Mouse (Mus musculus) MN1 (cell line): ENCODE data around the gene Ccdc169.

Source experiments
- DNase-seq: peaks from one replicate; pipeline ENCODE4 v3.0.0-alpha.2; 2016; ENCODE audit warnings: low spot score

Ccdc169 gene

GRCm38 (mm10) chr3:55122336-55122870 is 14.7 kb upstream of the Ccdc169 start:
- peak; percentile 25 for DNase-seq

- DNase-seq: peak; percentile 51
Observed at GRCm38 (mm10) chr3:55123064-55123463, 14.1 kb upstream of the Ccdc169 start.

DNA sequence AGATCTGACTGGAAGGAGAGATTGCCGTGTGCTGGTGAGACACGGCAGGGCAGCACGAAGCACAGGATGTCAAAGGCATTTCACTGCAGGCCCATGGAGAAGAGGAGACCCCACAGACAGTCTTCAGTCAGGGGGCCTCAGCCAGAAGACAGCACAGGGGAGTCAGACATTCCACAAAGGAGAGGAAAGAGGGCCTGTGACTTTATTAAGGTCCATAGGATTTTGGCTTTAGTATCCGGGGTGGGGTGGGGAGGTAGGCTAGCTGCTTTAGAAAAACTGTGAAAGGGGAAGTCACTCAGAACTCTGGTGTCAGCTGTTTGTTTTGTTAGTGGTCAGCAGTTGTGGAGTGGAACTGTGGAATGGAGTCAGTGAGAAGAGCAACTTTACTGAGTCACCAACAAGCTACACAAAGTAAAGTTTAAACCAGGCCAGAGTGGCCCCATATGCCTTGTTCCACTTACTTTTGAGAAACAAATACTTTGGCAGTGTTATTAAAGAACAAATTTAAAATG is 7.9 kb upstream of the Ccdc169 start:
- DNase-seq: no peak

- no peak for DNase-seq
Observed at GRCm38 (mm10) chr3:55131576-55132233, 5.4 kb upstream of the Ccdc169 start.

GRCm38 (mm10) chr3:55139837-55140236 is 2.7 kb downstream of the Ccdc169 start:
- no peak for DNase-seq

GRCm38 (mm10) chr3:55141401-55141800 is 4.3 kb downstream of the Ccdc169 start:
- DNase-seq: no peak

GRCm38 (mm10) chr3:55144916-55145315 is 7.8 kb downstream of the Ccdc169 start:
- DNase-seq: no peak

DNA sequence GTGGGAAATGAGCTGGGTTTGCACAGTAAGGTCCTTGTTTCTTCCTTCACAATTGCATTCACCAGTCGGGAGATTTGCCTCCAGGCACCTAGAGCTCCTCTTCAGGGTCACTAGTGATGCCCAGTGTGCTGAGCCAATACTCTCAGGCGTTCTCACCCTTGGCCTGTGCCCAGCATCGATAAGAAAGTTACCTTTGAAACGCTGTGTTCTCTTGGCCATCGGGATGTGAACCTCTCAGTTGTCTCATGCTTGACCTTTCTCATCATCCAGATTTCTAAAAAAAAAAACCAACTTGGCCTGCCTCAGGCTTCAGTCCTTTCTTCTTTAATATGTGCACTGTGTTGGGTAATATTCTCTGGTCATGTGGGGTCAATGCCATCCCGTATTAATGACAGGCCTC is 9.3 kb downstream of the Ccdc169 start:
- no peak for DNase-seq

DNA sequence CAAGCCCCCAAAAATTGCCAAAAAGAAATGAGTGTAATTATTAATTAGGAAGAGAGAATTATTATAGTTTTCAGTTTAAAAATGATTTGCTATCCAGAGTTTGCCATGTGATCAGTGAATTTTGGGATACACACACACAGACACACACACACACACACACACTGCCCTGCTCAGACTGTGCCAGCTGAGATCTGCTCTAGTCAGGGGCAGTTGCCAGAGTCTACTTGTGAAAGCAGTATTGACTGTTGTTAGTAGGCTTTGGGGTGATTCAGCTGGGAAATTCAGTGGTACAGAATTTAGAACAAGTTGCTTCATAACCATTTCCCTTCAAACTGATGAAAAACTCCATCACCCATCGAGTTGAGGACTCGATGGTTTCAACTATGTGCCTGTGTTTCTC is 10.0 kb downstream of the Ccdc169 start:
- DNase-seq: no peak

DNA sequence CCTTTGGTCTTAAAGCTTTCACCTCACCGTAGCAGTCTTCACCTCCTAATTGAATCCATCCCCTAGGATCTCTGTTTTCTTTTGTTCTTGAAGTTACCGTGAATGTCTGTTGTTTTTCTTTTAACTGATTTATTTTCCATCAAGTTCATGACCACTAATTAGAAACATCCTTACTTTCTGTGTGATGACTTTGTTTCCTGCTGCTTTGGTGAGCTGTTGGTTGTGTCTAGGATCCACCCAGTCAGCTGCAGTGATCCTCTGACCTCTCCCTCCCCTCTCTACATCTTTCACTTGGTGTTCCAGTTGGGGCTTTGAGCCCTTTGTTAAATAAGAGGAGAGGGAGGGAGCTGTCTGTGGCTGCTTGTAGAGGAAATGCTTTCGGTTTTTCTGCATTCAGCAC is 11.0 kb downstream of the Ccdc169 start:
- DNase-seq: no peak

DNA sequence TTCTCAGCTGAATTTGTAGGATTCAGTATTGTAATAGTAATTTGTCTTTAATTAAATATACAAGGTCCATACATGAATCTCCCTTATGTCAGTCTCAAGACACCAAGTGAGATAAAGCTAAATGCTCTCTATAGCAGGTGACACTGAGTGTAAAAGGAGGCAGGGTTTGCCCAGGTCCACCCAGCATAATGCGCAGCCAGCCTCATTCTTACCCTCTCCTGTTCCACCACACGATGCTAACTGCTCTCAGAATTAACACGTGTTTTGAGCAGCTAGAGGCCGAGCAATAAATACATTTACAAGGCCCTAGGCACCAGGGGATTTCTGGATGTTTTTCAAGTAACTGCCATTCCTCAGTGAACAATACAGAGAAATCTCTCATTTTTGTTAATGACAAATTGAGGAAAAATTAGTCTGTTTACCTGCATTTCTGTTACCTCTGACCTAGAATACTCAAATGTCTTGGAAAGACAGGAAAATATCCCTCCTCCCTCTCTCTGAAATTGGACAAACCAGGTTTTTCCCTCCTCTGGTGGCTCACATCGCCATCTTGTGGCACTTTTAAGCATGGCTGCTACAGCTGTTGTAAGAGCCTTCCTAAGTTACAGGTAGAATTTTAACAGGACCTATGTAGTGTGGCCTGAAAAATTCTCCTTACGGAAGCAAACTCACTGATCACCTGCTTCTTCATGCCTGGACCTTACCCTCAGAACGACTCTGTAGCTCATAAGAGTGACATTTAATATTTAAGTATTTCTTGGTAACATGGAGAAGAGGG is 14.7 kb downstream of the Ccdc169 start:
- DNase-seq: peak; percentile 75

GRCm38 (mm10) chr3:55152673-55153334 is 15.7 kb downstream of the Ccdc169 start:
- DNase-seq: peak; percentile 71

DNA sequence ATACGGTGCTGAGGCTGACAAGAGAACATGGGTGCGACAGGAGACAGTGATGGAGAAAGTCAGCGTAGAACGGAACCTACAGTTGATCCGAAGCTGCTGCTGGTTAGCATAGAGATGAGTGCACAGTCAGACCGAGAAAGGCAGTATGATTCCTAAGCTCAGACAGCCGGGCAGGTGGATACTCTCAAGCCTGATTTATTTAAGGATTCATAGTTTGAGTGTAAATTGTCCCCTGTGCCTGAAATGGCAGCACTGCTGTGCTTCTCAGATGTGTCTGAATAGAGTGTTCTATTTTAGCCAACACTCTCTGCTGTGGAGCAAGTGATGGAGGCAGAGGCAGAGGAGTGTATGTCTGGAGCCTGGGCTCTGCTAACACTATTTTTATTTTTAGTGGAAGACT is 17.0 kb downstream of the Ccdc169 start:
- DNase-seq: no peak

- no peak for DNase-seq
Observed at GRCm38 (mm10) chr3:55157413-55157812, 20.3 kb downstream of the Ccdc169 start.

- no peak for DNase-seq
Observed at GRCm38 (mm10) chr3:55161144-55161543, 24.0 kb downstream of the Ccdc169 start.

DNA sequence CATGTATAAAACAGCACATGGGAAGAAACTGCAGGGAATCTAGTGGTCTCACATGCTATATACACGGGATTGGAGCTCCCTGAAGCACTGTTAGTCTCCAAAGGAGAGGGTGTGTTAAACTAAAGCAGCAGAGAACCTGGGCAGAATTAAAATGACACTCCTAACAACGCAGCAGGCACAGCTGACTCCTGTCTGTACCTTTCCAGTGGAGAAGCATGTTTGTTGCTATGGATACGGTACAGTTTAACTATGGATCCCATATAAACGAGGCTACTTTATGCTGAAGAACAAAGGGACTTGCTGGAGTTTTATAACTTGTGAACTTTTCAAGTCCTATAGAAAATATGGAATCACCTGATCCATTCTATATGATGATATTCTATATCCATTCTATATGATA is 26.4 kb downstream of the Ccdc169 start:
- no peak for DNase-seq

GRCm38 (mm10) chr3:55172478-55172877 is 35.3 kb downstream of the Ccdc169 start:
- no peak for DNase-seq

- DNase-seq: no peak
Observed at GRCm38 (mm10) chr3:55177271-55177670, 40.1 kb downstream of the Ccdc169 start.

DNA sequence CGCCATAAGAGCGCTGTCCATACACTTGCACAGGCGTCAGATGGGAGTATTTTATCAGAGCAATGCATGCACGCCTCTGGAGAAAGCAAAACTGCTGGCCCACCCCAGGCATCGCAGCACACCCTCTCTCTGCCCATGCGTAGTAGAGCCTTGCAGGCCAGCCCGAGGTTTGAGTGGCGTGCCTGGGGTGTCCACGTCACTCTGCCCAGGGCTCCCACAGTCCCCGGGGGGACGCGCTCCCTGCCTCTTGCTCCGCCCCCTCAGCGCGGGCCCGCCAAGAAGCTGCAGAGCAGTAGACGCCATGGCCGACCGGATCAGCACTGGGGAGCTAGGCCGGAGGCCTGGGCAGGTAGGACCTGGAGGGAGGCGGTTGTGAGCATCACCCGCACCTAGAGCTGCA is 44.6 kb downstream of the Ccdc169 start, which contains the start of gene Sohlh2:
Gene Sohlh2, plus strand, starts transcription at position 263 of the 400 bp plus-strand sequence.
- DNase-seq: peak; percentile 97

DNA sequence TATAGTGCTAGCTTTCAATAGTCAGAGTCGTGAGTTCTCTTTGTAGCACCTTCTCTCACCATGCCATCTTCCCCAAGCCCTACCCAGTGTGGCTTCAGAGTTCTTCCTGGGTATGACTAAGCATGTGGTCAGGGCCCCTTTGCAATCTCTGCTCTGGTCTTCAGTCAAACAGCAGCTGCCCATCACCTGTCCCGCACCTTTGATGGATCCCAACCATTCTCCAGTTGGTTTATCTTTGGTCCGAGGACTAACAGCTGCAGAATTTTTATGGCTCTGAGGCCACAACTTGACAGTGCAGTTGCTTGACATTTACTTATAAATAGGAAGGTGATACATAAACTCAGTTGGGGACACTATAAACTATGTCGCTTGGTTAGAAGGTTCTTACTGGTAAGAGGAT is 54.5 kb downstream of the Ccdc169 start:
- no peak for DNase-seq

DNA sequence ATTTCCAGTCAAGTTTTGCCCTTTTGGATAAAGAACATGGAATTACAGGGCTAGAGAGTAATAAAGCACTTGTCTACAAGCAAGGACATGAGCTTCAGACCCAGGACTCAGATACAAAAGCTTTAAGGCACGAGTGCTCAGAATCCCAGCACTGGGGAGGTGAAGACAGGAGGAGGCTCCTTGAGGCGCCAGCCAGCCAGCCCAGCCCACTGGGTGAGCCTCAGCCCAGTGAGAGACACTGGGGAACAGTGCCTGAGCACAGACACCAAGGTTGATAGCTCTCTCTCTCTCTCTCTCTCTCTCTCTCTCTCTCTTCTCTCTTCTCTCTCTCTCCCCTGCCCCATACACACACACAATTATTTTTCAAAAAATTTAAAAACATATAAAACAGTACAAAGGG is 56.2 kb downstream of the Ccdc169 start:
- DNase-seq: no peak

DNA sequence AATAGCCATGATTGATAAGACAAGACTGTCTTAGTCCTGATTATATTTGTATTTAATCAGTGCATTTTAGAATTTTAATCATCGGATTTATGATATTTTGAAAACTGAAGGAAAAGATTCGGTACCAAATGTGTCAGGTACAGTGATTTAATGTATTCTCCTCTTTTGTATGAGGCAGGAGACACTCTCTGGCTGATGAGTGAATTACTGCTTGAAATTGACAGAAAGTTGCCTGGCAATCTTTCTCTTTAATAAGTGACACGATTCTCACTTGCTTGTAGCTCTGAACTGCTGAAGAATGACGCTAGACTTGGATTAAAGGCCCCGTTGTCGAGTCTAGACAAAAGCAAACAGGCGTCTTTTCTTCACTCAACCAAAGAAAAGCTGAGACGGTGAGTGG is 57.7 kb downstream of the Ccdc169 start:
- no peak for DNase-seq
